Mouse (Mus musculus) intestine, embryonic 14.5 days (tissue): ENCODE measurements around the gene Hrg. TPM values are rescaled to one million over a fixed set of nuclear protein-coding genes. Genes with fewer than 3 reads are reported as not detected.

Source experiments
- ATAC-seq: fragments of 200-750 bp; cut with Nextera tagmentation; replicated peaks from 2 replicates; pipeline ENCODE4 v1.8.0; 2017; ENCODE audit warnings: low read depth, moderate number of reproducible peaks, moderate TSS enrichment, moderate library complexity; ENCODE audit not compliant: low FRiP score, low TSS enrichment
- DNase-seq: peaks from one replicate; pipeline ENCODE4 v3.0.0-alpha.2; 2018; ENCODE audit warnings: low spot score
- H3K27ac ChIP-seq: fragments of 300-500 bp; sonication (generic); 2 replicates; pipeline ENCODE4 v1.5.1; 2014; ENCODE audit warnings: low read depth, mild to moderate bottlenecking, control low read depth
- H3K27me3 ChIP-seq: fragments of 300-500 bp; sonication (generic); replicated peaks from 2 replicates; pipeline ENCODE4 v1.6.1; 2014; ENCODE audit warnings: low read length, control low read depth; ENCODE audit not compliant: control insufficient read depth, insufficient read depth
- H3K36me3 ChIP-seq: fragments of 300-500 bp; sonication (generic); 2 replicates; pipeline ENCODE4 v1.6.1; 2014; ENCODE audit warnings: low read length, control low read depth; ENCODE audit not compliant: control insufficient read depth, insufficient read depth
- H3K4me1 ChIP-seq: fragments of 300-500 bp; sonication (generic); replicated peaks from 2 replicates; pipeline ENCODE4 v1.6.1; 2014; ENCODE audit warnings: low read length, control low read depth, mixed read lengths; ENCODE audit not compliant: control insufficient read depth, insufficient read depth
- H3K4me2 ChIP-seq: fragments of 300-500 bp; sonication (generic); 2 replicates; pipeline ENCODE4 v1.6.1; 2014; ENCODE audit warnings: low read length
- H3K4me3 ChIP-seq: fragments of 300-500 bp; sonication (generic); 2 replicates; pipeline ENCODE4 v1.5.1; 2014; ENCODE audit warnings: low read depth, low read length, control low read depth, mixed read lengths
- H3K9ac ChIP-seq: fragments of 300-500 bp; sonication (generic); 2 replicates; pipeline ENCODE4 v1.6.1; 2014; ENCODE audit warnings: mild to moderate bottlenecking, low read length
- H3K9me3 ChIP-seq: fragments of 300-500 bp; sonication (generic); 2 replicates; pipeline ENCODE4 v1.6.1; 2016; ENCODE audit warnings: low read length, control low read depth; ENCODE audit not compliant: control insufficient read depth
- WGBS: fragments of 180-500 bp; shearing (Covaris S2); extraction: QIAGEN DNeasy Blood & Tissue Kit; methylation state at CpG from one replicate; pipeline ENCODE4 v1.1.7; 2014; 5-methylcytosine and 5-hydroxymethylcytosine counted together
- polyA plus RNA-seq: library from polyadenylated mRNA; unstranded; fragments of >200 nt; fragmentation: Nextera tagmentation; extraction: Ambion mirVana; gene quantifications from 2 replicates; pipeline ENCODE4 v1.2.1, GENCODE M21; 2014

Hrg gene
- polyA plus RNA-seq, 1 experiment from 2014 or later: not detected

DNA sequence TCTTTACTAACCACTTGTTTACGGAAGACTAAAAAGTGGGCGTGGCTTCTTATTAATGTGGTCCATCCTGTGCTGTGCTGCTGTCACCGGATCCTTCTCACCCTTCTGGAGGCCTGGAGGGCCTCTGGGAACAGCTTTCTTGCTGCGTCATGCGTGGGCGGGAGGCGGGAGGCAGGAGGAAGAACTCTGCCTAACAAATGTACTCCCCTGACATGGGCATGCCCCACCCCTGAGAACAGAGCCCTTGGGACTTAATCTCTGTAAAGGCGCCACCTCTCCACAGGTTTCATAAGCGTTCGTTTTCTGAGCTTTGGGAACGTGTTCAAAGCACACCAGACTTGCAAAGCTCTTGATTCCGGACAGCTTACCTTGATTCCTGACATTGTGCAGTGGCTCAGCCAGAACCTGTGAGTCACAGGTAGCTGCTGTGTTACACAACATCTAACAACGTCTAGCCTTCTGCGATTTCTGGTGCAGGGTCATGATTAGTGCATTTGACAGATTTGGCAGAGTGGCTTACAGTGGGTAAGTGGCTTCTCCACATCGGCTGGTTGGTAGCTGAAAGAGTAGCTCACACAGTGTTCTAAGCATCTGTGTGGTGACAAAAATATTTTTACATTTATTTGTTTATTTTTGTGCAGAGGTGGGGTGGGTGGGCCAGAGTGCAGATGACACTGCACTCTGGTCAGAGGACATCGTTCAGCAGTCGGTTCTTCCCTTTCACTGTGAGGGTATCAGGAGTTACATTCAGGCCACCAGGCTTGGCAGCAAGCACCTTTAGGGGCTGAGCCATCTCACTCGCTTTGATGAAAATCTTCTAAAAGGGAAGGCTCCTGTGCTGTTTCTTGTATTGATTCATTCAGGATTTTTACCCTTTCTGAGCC lies 30.7 kb upstream of the Hrg start:
- H3K9ac ChIP-seq: no peak overlapping the region
- H3K4me1 ChIP-seq: no peaks in the 10 kb centered on the region
- H3K36me3 ChIP-seq: no peaks in the 10 kb centered on the region
- ATAC-seq (no peak), DNase-seq (no peak)
- no peak overlapping the region for H3K4me3 ChIP-seq
- H3K27ac ChIP-seq: no peak overlapping the region
- WGBS: 57% methylated on average over 18 of the region's 18 CpGs
- H3K9me3 ChIP-seq: no peaks in the 10 kb centered on the region
- H3K4me2 ChIP-seq: no peak overlapping the region
- H3K27me3 ChIP-seq: no peaks in the 10 kb centered on the region

DNA sequence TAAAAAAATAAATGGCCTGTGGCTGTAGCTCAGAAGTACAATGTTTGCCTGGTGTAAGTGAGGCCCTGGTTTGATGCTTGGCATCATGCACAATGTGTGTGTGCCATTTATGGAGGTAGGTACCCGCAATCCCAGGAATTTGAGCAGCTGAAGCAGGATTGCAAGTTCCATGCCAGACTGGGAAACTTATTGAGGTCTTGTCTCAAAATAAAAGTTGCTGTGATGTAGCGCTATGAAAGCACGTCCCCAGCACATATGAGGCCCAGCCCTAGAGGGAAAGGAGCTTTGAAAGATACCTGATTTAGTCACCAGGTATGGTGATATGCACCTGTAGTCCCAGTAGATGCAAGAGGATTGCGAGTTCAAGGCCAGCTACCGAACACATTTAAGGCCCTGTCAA lies 29.1 kb upstream of the Hrg start:
- 90% methylated on average over 5 of the region's 5 CpGs for WGBS
- DNase-seq (no peak), ATAC-seq (no peak)

DNA sequence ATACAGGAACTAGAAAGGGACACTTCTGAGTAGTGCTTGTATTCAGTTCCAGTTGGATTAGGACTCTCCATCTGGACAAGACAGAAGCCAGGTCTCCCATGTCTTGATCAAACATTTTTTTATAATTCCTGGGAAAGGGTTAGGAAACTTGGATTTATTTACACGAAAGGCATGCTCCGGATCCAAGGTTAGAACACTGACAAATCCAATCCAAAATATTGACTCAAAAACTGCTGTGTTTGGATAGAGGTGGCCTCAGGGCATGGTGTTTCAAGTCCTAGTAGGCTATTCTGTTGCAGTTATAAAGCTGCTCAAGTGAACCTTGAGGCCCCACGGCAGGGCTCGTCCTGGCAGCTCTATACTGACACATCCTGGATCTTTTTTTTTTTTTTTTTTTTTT lies 28.4 kb upstream of the Hrg start:
- H3K27ac ChIP-seq: no peak overlapping the region
- no peak overlapping the region for H3K4me2 ChIP-seq
- no peaks in the 10 kb centered on the region for H3K4me1 ChIP-seq
- ATAC-seq (no peak), DNase-seq (no peak)
- H3K36me3 ChIP-seq: no peaks in the 10 kb centered on the region
- no peak overlapping the region for H3K4me3 ChIP-seq
- no peaks in the 10 kb centered on the region for H3K27me3 ChIP-seq
- H3K9me3 ChIP-seq: no peaks in the 10 kb centered on the region
- 70% methylated on average over 4 of the region's 4 CpGs for WGBS
- no peak overlapping the region for H3K9ac ChIP-seq

More for the DNA sequence above, 29.1 kb upstream of the Hrg start:
- H3K27ac ChIP-seq: no peak overlapping the region
- no peaks in the 10 kb centered on the region for H3K9me3 ChIP-seq
- H3K4me1 ChIP-seq: no peaks in the 10 kb centered on the region
- no peaks in the 10 kb centered on the region for H3K27me3 ChIP-seq
- no peak overlapping the region for H3K4me2 ChIP-seq
- H3K36me3 ChIP-seq: no peaks in the 10 kb centered on the region
- H3K4me3 ChIP-seq: no peak overlapping the region
- no peak overlapping the region for H3K9ac ChIP-seq

- ATAC-seq (no peak), DNase-seq (no peak)
- 54% methylated on average over 6 of the region's 6 CpGs for WGBS
- Histone ChIP-seq H3K9ac (no peak overlapping the region), H3K4me2 (no peak overlapping the region), H3K27ac (no peak overlapping the region), H3K27me3 (no peaks in the 10 kb centered on the region), H3K9me3 (no peaks in the 10 kb centered on the region), H3K4me1 (no peaks in the 10 kb centered on the region), H3K4me3 (no peak overlapping the region), H3K36me3 (no peaks in the 10 kb centered on the region)
Observed at GRCm38 (mm10) chr16:22929575-22929974, 21.3 kb upstream of the Hrg start.

GRCm38 (mm10) chr16:22931431-22932200 lies 19.3 kb upstream of the Hrg start:
- DNase-seq (no peak), ATAC-seq (no peak)
- H3K9me3 ChIP-seq: no peaks in the 10 kb centered on the region
- no peak overlapping the region for H3K27ac ChIP-seq
- 81% methylated on average over 11 of the region's 11 CpGs for WGBS
- H3K9ac ChIP-seq: no peak overlapping the region
- no peak overlapping the region for H3K4me3 ChIP-seq
- no peaks in the 10 kb centered on the region for H3K4me1 ChIP-seq
- H3K36me3 ChIP-seq: no peaks in the 10 kb centered on the region
- no peaks in the 10 kb centered on the region for H3K27me3 ChIP-seq
- H3K4me2 ChIP-seq: no peak overlapping the region

DNA sequence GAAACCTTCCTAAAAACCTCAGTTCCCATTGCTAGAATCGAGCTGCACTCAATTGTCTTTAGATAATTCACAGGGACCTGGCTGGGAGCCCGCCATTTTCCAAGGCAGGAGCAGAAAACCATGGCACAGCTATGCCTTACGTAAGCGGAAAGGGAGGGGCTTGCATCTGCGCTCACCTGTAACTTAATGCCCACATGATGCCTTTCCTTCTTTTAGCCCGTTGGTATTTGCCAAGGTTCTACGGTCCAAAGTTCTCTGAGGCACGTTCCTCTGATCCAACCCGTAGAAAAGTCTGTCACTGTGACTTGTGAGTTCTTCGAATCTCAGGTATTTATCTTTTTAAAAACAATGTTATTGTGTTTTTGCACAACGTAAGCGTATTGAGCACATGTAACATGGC lies 13.2 kb upstream of the Hrg start:
- 88% methylated on average over 12 of the region's 12 CpGs for WGBS
- Histone ChIP-seq H3K4me2 (no peak overlapping the region), H3K36me3 (no peaks in the 10 kb centered on the region), H3K27ac (no peak overlapping the region), H3K4me1 (no peaks in the 10 kb centered on the region), H3K9ac (no peak overlapping the region), H3K27me3 (no peaks in the 10 kb centered on the region), H3K9me3 (no peaks in the 10 kb centered on the region), H3K4me3 (no peak overlapping the region)
- DNase-seq (no peak), ATAC-seq (no peak)

GRCm38 (mm10) chr16:22938541-22938940 lies 12.3 kb upstream of the Hrg start:
- H3K9ac ChIP-seq: no peak overlapping the region
- DNase-seq: no peak
- H3K9me3 ChIP-seq: no peaks in the 10 kb centered on the region
- no peaks in the 10 kb centered on the region for H3K4me1 ChIP-seq
- 76% methylated on average over 2 of the region's 2 CpGs for WGBS
- no peak for ATAC-seq
- no peak overlapping the region for H3K27ac ChIP-seq
- H3K4me3 ChIP-seq: no peak overlapping the region
- no peaks in the 10 kb centered on the region for H3K36me3 ChIP-seq
- H3K27me3 ChIP-seq: no peaks in the 10 kb centered on the region
- H3K4me2 ChIP-seq: no peak overlapping the region

DNA sequence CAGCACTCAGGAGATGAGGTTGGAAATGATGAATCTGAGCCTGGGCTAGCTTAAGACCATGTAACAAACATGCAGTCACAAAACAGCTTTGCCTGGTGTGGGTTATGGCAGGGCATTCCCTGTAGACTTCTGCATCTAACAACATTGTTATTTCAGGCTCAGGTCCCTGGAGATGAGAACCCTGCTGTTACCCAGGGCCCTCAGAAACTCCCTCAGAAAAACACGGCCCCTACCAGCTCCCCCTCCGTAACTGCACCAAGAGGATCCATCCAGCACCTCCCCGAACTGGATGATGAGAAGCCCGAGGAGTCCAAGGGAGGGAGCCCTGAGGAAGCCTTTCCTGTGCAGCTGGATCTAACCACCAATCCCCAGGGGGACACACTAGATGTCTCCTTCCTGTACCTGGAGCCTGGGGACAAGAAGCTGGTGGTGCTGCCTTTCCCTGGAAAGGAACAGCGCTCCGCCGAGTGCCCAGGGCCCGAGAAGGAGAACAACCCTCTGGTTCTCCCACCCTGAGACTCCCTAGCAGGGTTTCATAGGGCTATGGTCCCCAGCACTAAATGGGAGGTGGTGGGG lies 11.7 kb upstream of the Hrg start:
- no peak overlapping the region for H3K27ac ChIP-seq
- H3K9ac ChIP-seq: no peak overlapping the region
- ATAC-seq (no peak), DNase-seq (no peak)
- no peaks in the 10 kb centered on the region for H3K27me3 ChIP-seq
- WGBS: 83% methylated on average over 8 of the region's 8 CpGs
- no peak overlapping the region for H3K4me3 ChIP-seq
- no peaks in the 10 kb centered on the region for H3K36me3 ChIP-seq
- no peaks in the 10 kb centered on the region for H3K9me3 ChIP-seq
- H3K4me1 ChIP-seq: no peaks in the 10 kb centered on the region
- H3K4me2 ChIP-seq: no peak overlapping the region
